Mouse (Mus musculus) lung, adult 2 months (tissue): Measurements from ENCODE around the gene Ttpal.

Experiments used
- CTCF ChIP-seq: fragments of 200-500 bp; IDR thresholded peaks from 2 replicates; pipeline ENCODE4 v1.5.1; 2011; ENCODE audit warnings: mild to moderate bottlenecking, low read length, control low read depth; ENCODE audit not compliant: insufficient read depth
- POLR2A ChIP-seq: fragments of 200-500 bp; IDR thresholded peaks from 2 replicates; pipeline ENCODE4 v1.6.1; 2011; ENCODE audit warnings: low read depth, mild to moderate bottlenecking, control low read depth, low read length, borderline replicate concordance; ENCODE audit errors: extremely low read depth

DNA sequence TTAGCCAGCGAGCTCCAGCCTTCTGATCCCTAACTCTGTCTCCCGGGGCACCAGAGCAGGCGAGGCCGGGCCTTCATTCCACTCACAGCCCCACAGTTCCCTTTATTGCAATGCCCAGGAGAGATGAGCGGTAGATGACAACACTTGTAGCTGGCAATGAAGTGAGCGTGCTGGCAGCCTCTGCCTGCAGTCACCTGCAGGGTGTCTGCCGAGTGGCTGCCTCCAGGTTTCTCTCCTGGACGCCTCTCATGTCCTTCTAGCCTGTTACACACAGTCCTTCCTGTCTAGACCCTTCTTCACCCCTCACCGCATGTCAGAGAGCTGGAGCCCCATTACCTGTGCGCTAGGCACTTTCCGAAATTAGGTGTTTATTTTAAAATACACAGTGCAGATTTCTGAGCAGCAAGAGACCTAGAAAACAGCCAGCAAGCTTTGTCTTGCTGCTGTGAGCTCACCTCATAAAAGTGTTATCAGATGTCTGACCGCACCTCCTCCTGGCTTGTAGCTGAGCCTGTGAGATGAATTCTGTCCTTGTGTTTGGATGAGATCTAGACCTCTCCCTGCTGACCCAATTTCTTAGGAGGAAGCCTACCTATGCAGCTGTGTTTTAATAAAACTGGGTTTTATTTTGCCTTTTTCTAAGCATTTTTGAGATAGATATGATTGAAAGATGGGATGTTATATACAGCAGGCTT is 7.3 kb downstream of the Ttpal start:
- TF ChIP-seq POLR2A: no peak
- TF ChIP-seq CTCF: no peak
